Mouse (Mus musculus): ENCODE data around the gene Parvg.
"Not testable (repeated sequence)": the region's sequence is repeated elsewhere in the genome, so short reads cannot be mapped to it uniquely, and the experiment has no call there.

Parvg gene

DNA sequence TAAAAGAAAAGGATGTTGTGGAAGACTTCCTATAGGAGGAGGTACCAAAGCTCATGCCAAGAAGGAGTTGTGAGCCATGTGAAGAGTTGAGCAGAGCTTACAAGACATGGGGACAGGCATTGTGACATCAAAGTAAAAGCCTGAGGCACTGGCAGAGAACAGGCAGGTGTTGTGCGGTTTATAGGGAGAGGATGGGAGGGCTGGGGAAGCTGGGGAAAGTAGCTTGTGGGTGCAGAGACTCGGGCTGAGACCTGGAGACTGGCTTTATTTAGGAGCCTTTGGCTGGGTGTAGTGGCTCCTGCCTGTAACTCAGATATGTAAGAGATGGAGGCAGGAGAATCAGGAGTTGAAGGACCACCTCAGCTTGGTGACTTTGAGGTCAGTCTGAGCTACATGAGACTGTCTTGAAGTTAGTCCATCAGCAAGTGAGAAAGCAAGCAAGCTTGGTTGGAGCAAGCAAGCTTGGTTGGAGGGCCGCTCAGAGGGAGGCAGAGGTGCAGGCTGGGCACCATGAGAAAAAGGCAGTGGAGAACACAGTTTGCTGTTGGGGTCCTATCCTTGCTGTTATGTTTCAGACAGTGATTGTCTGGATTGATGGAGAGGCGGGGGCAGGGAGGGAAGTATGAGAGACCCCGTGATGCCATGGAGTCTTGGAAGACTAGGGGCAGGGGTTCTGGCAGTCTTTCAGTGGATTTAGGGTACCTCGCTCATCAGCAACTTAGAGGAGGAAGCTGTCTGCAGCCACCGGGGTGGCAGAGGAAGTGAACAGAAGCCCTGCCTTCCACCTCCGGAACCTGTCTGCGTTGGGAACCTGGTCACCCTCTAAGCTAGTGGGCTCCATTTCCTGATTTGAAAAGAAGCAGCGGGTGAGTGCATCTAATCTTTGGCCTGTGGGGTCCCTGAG is at the start of gene Parvg:
Gene Parvg, plus strand, starts transcription at position 61 of the 904 bp plus-strand sequence.
- DNase-seq (ENCODE audit: low read depth): no peak

DNA sequence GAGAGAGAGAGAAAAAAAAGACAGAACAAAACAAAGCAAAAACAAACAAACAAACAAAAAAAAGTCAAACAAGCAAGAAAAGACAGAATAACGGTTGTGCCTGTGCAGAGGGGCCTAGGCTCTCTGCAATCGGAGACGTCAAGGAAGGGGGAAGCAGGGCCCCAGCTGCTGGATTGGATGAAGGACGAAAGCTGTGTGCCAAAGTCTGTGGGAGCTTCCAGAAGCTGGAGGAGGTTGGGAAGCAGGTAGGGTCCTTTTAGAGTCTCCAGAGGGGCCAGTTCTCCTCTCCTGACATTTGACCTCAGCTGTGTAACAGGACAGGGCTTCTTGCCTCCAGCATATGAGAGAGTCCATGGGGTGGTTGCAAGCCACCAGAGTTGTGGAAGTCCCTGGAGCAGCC is 47.8 kb upstream of the Parvg start:
- DNase-seq (ENCODE audit: low read depth): no peak

DNA sequence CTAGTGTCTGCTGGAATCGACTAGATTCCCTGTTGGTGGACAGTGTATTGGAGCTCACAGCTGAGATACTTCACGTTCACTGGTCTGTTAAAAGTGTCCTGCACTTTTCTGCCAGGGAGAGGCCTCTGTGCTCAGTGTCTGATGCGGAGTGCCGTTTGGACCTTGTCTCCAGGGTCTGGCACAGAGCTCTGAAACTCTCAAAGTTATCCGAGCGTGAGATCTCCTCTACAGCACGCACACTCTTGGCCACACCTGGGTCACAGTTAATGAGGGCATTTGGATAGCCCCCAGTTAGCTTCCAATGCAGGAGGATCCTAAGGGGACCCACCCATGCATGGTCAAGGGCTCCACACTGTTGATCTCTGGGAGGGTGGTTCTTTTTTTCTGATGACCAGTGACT is 45.7 kb upstream of the Parvg start:
- no peak for DNase-seq (ENCODE audit: low read depth)

DNA sequence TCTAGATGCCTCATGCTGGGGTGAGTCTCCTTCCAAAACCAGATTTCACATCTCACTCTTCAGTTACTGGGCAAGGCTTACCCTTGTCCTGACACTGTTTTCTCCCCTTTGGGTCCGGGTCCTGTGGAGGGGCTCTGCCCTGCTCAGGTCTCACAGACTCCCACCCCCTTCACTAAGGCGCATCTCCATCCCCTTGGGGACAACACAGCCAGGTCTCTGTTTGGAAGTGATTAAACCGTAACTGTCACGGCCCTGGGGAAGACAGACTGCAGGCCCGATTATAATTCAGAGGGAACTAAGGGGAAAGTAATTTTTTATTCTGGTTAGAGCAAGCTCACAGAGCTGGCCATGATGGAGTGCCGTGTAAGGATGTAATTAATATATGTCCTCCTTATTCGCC is 45.2 kb upstream of the Parvg start:
- DNase-seq (ENCODE audit: low read depth): no peak

DNA sequence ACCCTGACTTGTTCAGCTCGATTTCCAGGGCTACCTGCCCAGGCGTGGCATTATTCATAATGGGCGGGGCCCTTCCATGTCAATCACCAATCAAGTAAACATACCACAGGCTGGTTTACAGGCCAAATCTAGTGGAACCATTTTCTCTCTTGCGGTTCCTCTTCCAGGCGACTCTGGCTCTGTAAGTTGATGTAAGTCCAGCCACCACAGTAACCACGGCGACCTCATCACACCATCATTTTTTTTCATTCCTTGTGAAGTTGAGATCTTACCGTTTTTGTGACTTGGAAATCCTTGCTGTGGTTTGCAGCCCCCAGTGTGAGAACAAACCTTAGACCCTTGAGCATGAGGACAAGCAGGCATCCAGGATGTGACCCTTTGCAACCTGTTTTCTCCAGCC is 43.5 kb upstream of the Parvg start:
- DNase-seq (ENCODE audit: low read depth): peak; percentile 46

DNA sequence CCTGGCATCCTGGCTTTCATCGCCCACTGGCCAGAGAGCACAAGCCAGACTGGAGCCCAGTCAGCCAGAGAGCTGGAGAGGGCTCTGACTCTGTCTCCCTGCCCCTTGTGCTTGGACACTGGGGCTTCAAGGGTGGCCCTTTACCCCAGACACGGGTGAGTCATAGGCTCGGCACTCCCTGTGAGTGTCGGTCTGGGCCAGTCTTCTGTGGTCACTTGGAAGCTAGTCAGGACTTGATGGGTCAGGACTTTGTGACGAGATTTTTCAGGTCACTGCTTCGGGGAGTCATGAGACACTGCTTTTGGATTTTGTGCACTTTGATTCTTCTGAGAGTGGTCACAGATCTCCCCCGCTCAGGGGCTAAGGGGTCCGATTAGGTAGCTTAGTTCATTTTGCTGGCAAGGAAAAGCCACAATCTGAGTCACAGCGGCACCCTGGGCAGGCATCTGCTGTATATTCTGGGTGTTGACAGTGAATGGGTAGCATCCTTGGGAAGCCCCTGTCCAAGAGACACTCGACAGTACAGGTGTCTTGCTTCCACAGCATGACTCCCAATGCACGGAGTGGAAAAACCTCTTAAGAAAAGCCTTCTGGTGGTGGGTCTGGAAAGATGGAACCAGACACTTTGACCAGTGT is 43.0 kb upstream of the Parvg start:
- DNase-seq (ENCODE audit: low read depth): peak; percentile 46

DNA sequence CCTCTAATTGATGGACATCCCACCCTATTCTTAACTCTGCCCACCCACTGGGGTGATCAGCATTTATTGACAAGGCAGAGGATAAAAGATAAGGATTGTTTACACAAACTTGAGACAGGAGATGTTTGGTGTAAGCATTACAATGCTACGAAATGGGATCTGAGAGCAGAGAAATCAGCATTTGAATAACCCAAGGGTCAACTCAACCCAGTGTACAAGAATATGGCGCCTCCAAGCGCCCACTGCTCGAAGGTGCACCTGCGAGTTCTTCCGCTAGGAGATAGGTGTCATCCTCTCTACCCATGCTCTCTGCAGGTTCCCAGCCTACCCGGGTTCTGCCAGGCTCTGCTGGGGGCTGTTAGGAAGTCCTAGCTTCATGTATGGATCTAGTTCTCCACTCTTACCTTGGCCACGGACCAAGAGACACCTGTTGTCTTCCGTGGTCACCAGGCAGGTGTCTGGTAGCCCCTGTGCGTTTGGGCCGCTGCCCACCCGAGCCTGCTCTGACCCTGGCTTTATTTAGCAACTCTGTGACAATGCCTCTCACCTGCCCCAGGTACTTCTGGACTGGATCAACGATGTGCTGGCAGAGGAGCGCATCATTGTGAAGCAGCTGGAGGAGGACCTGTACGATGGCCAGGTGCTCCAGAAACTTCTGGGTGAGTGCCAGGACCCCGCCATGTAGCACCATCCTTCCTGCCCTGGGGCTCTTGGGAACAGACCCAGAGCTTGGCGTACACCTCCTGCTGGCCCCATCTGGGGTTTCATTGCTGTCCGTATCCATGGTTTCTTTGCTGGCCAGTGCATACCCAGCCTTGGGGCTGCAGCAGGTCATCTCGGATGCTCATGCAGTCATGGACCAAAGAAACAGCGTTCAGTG is 41.4 kb upstream of the Parvg start:
- DNase-seq (ENCODE audit: low read depth): peak; percentile 28

DNA sequence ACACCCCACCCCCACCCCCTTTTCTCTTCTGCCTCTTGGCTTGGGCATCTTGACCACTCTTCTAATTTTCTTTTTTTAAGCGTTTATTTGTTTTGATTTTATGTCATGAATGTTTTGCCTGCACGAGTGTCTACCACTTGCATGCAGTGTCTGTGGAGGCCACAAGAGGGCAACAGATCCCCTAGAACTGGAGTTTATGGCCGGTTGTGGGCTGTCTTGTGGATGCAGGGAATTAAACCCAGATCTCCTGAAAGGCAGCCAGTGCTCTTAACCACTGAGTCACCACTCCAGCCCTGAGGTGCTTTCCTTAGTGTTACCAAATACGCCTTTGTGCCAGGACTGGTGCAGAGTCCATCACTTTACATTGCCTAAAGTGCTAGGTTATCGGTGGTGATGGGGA is 39.8 kb upstream of the Parvg start:
- peak; percentile 33 for DNase-seq (ENCODE audit: low read depth)

DNA sequence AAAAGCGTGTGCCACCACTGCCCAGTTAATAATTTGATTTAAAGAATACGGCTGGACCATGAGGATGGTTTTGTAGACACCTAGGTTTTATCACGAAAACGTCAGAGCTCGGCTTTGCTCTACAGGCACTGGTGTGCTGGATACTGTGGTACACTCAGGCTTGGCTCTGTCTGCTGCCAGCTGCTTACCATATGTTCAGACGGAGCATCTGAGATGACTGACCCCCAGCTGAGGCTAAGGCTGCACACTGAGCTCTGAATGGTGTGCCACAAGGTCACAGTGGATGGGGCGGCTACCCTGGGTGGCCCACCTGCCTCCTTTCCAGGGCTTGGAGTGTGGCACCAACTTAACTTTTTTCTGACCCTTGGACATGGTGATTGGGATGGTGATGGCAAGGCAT is 38.4 kb upstream of the Parvg start:
- DNase-seq (ENCODE audit: low read depth): no peak

DNA sequence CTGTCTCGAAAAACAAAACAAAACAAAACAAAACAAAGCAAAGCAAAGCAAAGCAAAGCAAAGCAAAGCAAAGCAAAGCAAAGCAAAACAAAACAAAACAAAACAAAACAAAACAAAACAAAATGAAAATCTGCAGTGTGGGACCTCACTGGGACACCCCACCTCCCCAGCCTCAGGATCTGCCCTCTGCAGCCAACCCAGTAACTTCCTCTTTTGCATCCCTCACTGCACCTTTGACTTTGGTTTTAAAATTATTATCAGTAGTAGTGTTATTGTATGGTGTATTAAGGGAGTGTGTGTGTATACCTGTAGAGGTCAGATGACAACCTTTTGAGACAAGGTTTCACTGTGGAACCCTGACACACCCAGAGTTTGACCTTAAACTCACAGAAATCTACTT is 34.9 kb upstream of the Parvg start:
- DNase-seq (ENCODE audit: low read depth): not testable (repeated sequence)

DNA sequence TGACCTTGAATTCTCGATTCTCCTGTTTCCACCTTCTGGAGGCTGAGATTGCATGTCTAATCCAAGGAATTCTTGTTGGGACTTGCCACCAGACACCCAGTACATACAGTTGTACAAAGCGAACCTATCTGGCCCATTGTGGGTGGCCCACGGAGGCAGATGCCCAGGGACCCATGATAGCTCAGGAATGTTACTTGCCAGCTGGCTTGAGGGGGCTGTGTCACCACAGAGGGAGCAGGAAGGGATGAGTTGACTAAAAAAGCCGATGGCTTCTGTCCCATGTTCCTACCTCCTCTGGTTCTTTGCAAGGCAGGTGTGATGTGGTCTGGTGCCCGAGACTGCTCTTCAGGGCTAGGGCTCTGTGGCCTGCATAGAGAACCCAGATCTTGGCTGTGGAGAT is 32.7 kb upstream of the Parvg start:
- DNase-seq (ENCODE audit: low read depth): no peak

DNA sequence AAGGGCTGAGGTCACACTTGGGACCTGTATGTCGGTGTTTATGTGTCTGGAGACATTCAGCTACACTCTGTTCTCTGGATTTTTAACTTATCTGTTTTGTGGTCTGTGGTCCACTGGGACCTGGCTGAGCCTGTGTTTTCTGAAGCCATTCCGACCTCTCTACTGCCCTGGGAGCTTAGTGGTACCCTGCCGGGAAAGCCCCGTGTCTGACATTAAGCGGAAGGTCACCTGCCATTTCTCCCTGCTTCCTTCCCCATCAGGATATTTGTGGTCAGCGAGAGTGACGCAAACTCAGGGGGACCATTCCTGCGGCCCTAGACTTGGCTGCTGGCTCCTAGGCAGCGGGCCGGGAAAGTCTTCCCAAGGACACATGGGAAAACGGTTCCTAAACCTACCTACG is 30.2 kb upstream of the Parvg start:
- no peak for DNase-seq (ENCODE audit: low read depth)

DNA sequence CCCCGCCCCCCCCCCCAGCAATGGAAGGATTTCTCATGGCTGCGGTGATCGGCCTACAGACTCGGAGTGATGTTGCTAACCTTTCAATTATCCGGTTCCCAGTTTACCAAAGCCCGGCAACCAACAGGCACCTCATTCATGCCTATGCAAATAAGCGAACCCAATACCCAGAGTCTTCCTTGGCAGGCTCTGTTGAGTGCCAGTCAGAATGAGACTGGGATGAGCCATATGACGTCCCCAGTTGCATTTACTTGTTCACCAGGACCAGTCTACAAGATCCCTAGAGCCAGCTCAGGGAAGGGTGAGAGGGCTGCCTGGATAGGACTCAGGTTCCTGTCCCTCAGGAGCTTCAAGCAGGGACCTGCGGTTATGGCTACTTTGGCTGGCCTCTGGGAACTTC is 29.4 kb upstream of the Parvg start:
- no peak for DNase-seq (ENCODE audit: low read depth)

DNA sequence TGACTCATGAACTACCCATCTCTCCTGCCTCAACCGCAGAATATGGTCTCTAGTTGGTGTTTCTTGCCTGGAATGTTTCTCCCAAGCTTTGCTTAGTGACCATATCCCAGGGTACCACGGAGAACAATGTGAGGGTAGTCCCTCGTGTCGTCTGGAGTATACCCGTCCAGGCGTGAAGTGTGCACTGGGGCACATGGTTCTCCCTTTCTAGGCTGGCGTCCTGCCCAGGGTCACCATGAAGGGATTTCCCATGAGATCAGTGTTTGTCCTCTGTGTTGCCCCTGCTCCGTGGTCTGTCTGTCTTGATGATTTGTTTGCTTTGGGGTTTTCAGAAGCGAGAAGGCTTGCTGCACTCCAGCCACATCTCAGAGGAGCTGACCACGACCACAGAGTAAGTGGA is 28.6 kb upstream of the Parvg start:
- DNase-seq (ENCODE audit: low read depth): peak; percentile 21

DNA sequence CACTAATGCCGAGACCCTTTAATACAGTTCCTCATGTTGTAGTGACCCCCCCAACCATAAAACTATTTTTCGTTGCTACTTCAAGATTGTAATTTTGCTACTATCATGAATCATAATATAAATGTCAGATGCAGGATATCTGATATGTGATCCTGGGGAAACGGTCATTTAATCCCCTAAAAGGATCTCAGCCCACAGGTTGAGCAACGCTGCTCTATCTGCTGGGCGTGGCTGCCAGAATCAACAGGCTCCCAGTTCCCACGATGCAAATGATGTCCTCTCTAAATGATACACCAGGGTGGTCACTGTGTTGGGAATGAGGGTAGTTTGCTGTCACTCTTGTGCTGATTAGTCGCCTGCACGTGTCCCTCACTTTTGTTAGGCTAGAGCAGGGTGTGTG is 26.4 kb upstream of the Parvg start:
- peak; percentile 51 for DNase-seq (ENCODE audit: low read depth)

DNA sequence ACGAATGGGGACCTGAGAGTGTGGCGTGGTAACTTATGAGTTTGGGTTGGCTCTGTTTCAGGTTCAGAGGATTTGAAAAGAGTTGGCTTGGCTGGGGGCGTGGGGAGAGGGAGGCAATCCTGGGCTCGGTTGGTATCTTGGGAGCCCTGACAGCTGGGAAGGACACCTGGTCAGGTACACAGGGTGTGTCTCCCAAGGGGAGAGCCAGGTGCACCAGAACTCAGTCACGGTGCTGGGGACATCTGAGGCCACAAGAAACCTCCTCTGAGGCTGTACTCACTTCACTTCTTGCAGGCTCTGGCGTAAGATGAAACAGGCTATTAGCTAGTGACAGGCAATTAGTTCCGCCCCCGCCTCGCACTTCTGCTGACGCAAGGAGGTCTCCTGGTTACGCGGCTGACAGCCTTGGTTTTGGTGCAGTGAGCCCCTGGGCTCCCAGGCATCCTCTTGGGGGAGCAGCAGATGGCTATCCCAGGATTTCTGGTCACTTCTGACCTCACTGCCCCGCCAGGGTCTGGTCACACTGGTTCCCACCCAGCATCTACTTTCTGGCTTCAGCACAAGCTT is 24.9 kb upstream of the Parvg start:
- peak; percentile 5 for DNase-seq (ENCODE audit: low read depth)

DNA sequence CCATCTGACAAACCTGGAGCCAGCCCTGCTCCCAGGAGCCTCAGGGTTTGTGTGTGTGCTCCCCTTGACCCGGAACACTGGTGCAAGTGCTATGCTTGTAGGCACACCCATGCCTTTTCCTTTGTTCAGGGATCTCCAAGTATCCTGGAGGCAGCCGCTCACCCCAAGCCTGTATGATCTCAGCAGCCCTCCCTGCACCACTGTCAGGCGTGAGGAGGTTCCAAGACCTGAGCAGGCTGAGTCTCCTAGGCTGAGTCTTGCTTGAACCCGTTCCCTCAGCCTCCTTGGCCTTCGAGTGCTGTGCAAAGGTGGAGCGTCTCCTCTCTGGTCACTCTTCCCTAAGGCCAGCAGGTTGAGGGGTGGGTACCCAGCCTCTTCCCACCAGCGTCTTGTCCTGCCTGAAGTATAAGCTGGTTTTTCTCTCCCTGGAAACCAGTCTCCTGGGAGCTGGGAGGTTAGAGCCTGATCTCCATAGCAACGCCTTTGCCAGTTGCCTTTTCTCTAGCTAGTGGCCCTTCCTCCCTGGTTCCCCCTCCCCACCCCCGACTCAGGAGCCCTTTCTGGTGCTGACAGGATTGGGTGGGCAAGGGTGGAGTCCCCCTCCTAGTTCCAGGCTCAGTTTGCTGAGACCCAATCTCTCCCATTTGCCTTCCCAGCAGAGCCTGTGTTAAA is 24.0 kb upstream of the Parvg start:
- no peak for DNase-seq (ENCODE audit: low read depth)

DNA sequence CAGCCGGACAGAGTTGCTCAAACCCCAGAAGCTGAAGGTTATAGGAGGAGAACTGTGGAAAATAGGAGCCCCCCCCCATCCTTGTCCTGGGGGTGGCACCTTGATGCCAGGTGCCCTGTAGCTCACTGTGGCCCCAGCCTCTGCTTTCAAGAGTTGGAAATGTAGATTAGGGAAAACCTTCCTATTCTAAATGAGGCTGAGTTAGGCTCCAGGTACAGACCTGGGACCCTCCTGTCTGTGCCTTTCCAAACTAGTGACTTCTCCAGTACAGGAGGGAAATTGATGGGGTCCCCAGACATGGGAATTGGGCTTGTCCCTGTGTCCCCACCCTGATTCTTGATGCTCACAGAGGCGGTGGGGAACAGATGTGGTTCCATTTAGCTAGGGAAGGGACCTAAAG is 23.2 kb upstream of the Parvg start:
- no peak for DNase-seq (ENCODE audit: low read depth)

DNA sequence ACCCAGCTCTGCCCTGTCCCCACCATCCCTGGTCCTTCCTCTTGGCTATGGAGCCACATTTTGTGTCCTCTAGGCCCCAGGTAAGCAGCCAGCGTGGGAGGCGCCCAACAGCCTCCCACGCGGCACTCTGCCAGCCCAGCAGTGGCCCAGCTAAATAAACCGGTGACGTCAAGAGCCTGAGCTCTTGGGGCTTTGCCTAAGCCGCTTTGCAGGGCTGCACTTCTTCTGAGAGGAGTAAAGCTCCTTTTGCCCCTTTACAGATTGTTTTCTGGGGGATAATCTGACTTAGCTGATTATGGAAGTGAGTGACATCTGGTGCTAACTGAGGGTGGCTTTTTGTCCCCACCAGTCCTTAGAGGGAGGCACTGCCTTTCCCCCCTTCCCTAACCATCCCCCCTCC is 22.8 kb upstream of the Parvg start:
- DNase-seq (ENCODE audit: low read depth): no peak

DNA sequence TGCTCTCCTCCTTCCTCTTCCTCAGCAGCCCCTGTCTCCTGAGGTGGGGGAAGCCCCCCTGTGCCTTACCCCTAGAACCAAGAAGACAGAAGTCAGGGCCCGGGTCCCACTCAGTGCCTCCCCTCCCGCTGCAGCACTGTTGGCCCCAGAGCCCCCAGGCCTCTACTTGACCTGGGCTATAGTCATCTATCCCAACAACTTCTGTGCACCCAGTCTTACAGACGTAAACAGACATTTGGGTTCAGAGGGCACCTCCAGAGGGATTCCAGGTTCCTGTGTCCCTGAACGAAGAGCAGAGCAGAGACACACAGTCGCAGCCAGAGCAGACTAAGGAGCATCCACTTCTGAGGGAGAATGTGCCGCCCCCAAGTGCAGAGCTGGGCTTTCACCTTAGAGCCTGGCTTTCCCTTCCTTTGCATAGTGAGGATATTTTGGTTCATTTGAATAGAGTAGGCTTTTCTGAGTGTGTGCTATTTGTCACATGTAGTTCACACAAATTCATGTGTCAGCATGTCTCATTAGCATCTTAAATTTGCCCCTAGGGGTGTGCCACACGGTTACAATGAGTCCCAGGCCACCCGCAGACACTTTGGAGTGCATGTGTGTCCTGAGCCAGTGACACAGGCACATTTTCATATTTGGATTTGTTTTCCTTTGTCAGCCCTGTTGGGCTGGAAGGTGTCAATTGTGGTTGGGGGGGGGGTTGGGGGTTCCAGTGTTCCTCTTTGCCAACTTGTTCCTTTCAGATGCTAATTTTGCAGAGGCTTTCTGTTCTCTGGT is 22.0 kb upstream of the Parvg start:
- DNase-seq (ENCODE audit: low read depth): no peak

DNA sequence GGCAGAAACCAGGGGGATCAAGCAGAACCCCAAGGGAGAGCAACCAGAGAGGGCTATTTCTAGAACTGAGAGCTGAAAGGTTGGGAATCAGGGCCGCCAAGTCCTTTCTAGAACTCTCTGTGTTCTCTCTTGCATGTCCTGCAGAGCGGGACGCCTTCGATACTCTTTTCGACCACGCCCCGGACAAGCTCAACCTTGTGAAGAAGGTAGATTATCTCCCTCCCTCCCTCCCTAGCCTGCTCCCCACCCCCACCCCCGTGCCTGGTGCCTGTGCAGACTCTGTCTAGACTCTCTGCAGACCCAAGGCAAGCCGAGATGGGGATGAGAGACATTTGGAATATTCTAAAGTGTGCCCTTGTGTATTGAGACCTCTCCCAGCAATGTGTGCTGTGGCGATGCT is 20.6 kb upstream of the Parvg start:
- DNase-seq (ENCODE audit: low read depth): no peak

All from 416B (cell line).